Mouse (Mus musculus) gastrocnemius, postnatal 14 days (tissue): ENCODE measurements around the gene Abtb2. TPM values are rescaled to one million over a fixed set of nuclear protein-coding genes. Genes with fewer than 3 reads are reported as not detected.

Source experiments
- DNase-seq: peaks from one replicate; pipeline ENCODE4 v3.0.0; 2021; ENCODE audit warnings: mixed read lengths
- intact Hi-C: fragments of 180-260 bp; cut with DNase I; formaldehyde crosslinking; loops from one replicate; pipeline ENCODE4 v1.15.1; 2025; ENCODE audit warnings: low total_unique reads
- total RNA-seq, 2 experiments: library from RNA; stranded (reverse); gene quantifications; 2 replicates each; pipeline ENCODE4 v1.2.3; 2021

Gene Abtb2
- total RNA-seq, 2 experiments from 2014 or later, result 4.9 to 6.8 TPM

- no peak for DNase-seq
- intact Hi-C loops, result no loop called here
These were observed 189.5 kb downstream of the Abtb2 start for GRCm38 (mm10) chr2:103755458-103756085.

GRCm38 (mm10) chr2:103760421-103760820, 194.3 kb downstream of the Abtb2 start:
- no peak for DNase-seq
- intact Hi-C loops, result no loop called here

- intact Hi-C loops, result no loop called here
- peak; percentile 97 for DNase-seq
These were observed 195.0 kb downstream of the Abtb2 start, which contains the start of gene Nat10 for GRCm38 (mm10) chr2:103760906-103761716. Gene Nat10 (minus strand): TSS chr2:103761270.

- intact Hi-C loops, result no loop called here
- no peak for DNase-seq
These were observed 195.9 kb downstream of the Abtb2 start for GRCm38 (mm10) chr2:103761993-103762392.

GRCm38 (mm10) chr2:103762492-103762891, 196.4 kb downstream of the Abtb2 start:
- intact Hi-C loops, result no loop called here

More at GRCm38 (mm10) chr2:103762492-103762891, 196.4 kb downstream of the Abtb2 start:
- no peak for DNase-seq

Other genes with a start within 250 kb of the Abtb2 start
- gene Elf5, start 154.6 kb upstream of the Abtb2 start, total RNA-seq, result not detected
- 10 to 100 TPM; 75.6 to 78.0 TPM for gene Cat, start 81.2 kb upstream of the Abtb2 start, total RNA-seq
- 10 to 100 TPM; 15.0 to 18.6 TPM for gene Nat10, start 195.0 kb downstream of the Abtb2 start, total RNA-seq
- 100 to 1,000 TPM; 155 to 162 TPM for gene Caprin1, start 231.3 kb downstream of the Abtb2 start, total RNA-seq